ENCODE assay signal across 21 mouse cellular contexts in genomic region chr17:89646000-89646399, GRCm38 (mm10).
DNase-seq lines count a peak whose midpoint lies in the region; ATAC-seq and TF ChIP-seq lines count a peak whose summit lies in the region.
"Had no signal": no experiment of that assay in that cellular context is flagged by ENCODE, and none has a peak within 500 bp of the region (broad histone marks: within the 10 kb centered on the region; RNA-seq: fewer than 3 reads in every experiment).

No protein-coding gene starts in this region.

- WGBS in kidney, embryonic 14.5 days = 61% methylated on average over 1 of the region's 1 CpGs
- 18% methylated on average over 1 of the region's 1 CpGs for WGBS in liver, adult 2 months
- 55% methylated on average over 1 of the region's 1 CpGs for WGBS in liver, embryonic 11.5 days

- H3K27me3 ChIP-seq in kidney, embryonic 14.5 days (ENCODE audit: control insufficient read depth, insufficient read depth, low read length) = no peaks in the 10 kb centered on the region
- no peaks in the 10 kb centered on the region for H3K27me3 ChIP-seq in liver, adult 2 months (ENCODE audit: control insufficient read depth, insufficient read depth, low read length)
- no peaks in the 10 kb centered on the region for H3K27me3 ChIP-seq in liver, embryonic 11.5 days (replicated peaks; ENCODE audit: control insufficient read depth, insufficient read depth, low read length)
- H3K27me3 ChIP-seq: forebrain, embryonic 13.5 days; hindbrain, embryonic 12.5 days; Patski had no signal

- no peak for TF ChIP-seq CTCF in liver, adult 2 months (IDR thresholded peaks at IDR 0.05; ENCODE audit: low read depth, low read length)
- TF ChIP-seq CTCF in gastrocnemius, adult 2 months (IDR thresholded peaks at IDR 0.05) = no peak

- no peak for TF ChIP-seq POLR2A in liver, adult 2 months (IDR thresholded peaks at IDR 0.05; ENCODE audit: extremely low read depth, insufficient read depth, low read length)

- no peak for ATAC-seq in kidney, embryonic 14.5 days (ENCODE audit: low FRiP score, low TSS enrichment)
- ATAC-seq in liver, embryonic 11.5 days (replicated peaks; ENCODE audit: low FRiP score) = no peak
- ATAC-seq: activated CD4-positive, CD25-positive, alpha-beta regulatory T cell, adult 4 months; forebrain, embryonic 13.5 days; forebrain, postnatal 0 days; Patski had no signal

- DNase-seq in kidney, adult 11 months = peak; percentile 67
- peak; percentile 94 for DNase-seq in liver, adult 2 months (ENCODE audit: extremely low read depth, low read depth, low spot score)
- no peak for DNase-seq in liver, embryonic 11.5 days (ENCODE audit: low spot score)
- peak; percentile 21 to 33 for DNase-seq in kidney, postnatal 25 days
- DNase-seq in urinary bladder, postnatal 25 days (ENCODE audit: low spot score) = no peak
- no peak for DNase-seq in gastrocnemius, adult 2 months
- DNase-seq: adrenal gland, postnatal 25 days; cerebellum, adult 18-20 months; cerebellum, adult 9-11 months; forebrain, postnatal 0 days; gastrocnemius, postnatal 25 days; heart, adult 11 months; heart, postnatal 10 days; heart, postnatal 4 days had no signal

- H3K9me3 ChIP-seq in kidney, embryonic 14.5 days (ENCODE audit: control insufficient read depth, low read length) = no peaks in the 10 kb centered on the region
- H3K9me3 ChIP-seq in liver, embryonic 11.5 days (ENCODE audit: control insufficient read depth, low read length) = no peaks in the 10 kb centered on the region
- H3K9me3 ChIP-seq: embryonic facial prominence, embryonic 10.5 days; forebrain, embryonic 13.5 days; heart, embryonic 10.5 days; hindbrain, embryonic 12.5 days had no signal

- H3K9ac ChIP-seq in kidney, embryonic 14.5 days (ENCODE audit: low read depth, low read length) = no peak overlapping the region
- H3K9ac ChIP-seq in liver, adult 2 months (ENCODE audit: low read depth, low read length) = no peak overlapping the region
- H3K9ac ChIP-seq in liver, embryonic 11.5 days (ENCODE audit: low read depth, low read length) = no peak overlapping the region
- H3K9ac ChIP-seq: forebrain, embryonic 13.5 days; forebrain, postnatal 0 days; hindbrain, embryonic 12.5 days had no signal

- no peak overlapping the region for H3K27ac ChIP-seq in kidney, embryonic 14.5 days (ENCODE audit: low read depth, low read length)
- no peak overlapping the region for H3K27ac ChIP-seq in liver, adult 2 months (replicated peaks; ENCODE audit: insufficient read depth, low read depth, low read length)
- no peak overlapping the region for H3K27ac ChIP-seq in liver, embryonic 11.5 days (ENCODE audit: low read depth, low read length)
- H3K27ac ChIP-seq in gastrocnemius, adult 2 months = no peak overlapping the region
- H3K27ac ChIP-seq: embryonic facial prominence, embryonic 10.5 days; forebrain, embryonic 13.5 days; heart, embryonic 10.5 days; hindbrain, embryonic 12.5 days had no signal

- H3K79me2 ChIP-seq in liver, adult 2 months (ENCODE audit: control insufficient read depth, insufficient read depth, low read length) = no peaks in the 10 kb centered on the region

- H3K4me2 ChIP-seq in kidney, embryonic 14.5 days (replicated peaks; ENCODE audit: low read depth, low read length) = no peak overlapping the region
- H3K4me2 ChIP-seq in liver, embryonic 11.5 days = no peak overlapping the region
- H3K4me2 ChIP-seq: forebrain, embryonic 13.5 days; hindbrain, embryonic 12.5 days had no signal

- H3K4me3 ChIP-seq in kidney, embryonic 14.5 days (ENCODE audit: low read length) = no peak overlapping the region
- H3K4me3 ChIP-seq in liver, adult 2 months (ENCODE audit: insufficient read depth, low read depth, low read length) = no peak overlapping the region
- H3K4me3 ChIP-seq in liver, embryonic 11.5 days (ENCODE audit: low read depth, low read length) = no peak overlapping the region
- H3K4me3 ChIP-seq in gastrocnemius, adult 2 months = no peak overlapping the region
- H3K4me3 ChIP-seq: embryonic facial prominence, embryonic 10.5 days; forebrain, embryonic 13.5 days; heart, embryonic 10.5 days; hindbrain, embryonic 12.5 days had no signal

- intact Hi-C loops in gastrocnemius, adult 2 months (cut with DNase I) = no loop called here

- no peaks in the 10 kb centered on the region for H3K36me3 ChIP-seq in kidney, embryonic 14.5 days (ENCODE audit: control insufficient read depth, insufficient read depth, low read length)
- no peaks in the 10 kb centered on the region for H3K36me3 ChIP-seq in liver, adult 2 months (ENCODE audit: control insufficient read depth, insufficient read depth, low read length)
- no peaks in the 10 kb centered on the region for H3K36me3 ChIP-seq in liver, embryonic 11.5 days (ENCODE audit: control insufficient read depth, insufficient read depth, low read length)
- H3K36me3 ChIP-seq: embryonic facial prominence, embryonic 10.5 days; heart, embryonic 10.5 days; hindbrain, embryonic 12.5 days had no signal

- H3K4me1 ChIP-seq in kidney, embryonic 14.5 days (ENCODE audit: control insufficient read depth, insufficient read depth, low read length) = no peaks in the 10 kb centered on the region
- H3K4me1 ChIP-seq in liver, adult 2 months (ENCODE audit: control insufficient read depth, insufficient read depth, low read length) = no peaks in the 10 kb centered on the region; the same call in 1 of the 2 replicates
- no peaks in the 10 kb centered on the region for H3K4me1 ChIP-seq in liver, embryonic 11.5 days (replicated peaks; ENCODE audit: control insufficient read depth, insufficient read depth, low read length)
- H3K4me1 ChIP-seq: embryonic facial prominence, embryonic 10.5 days; forebrain, embryonic 13.5 days; heart, embryonic 10.5 days; hindbrain, embryonic 12.5 days had no signal

Comparison
In these comparisons a context has a peak if more than half of its experiments do, and no peak if none do; other contexts are left out.
1. DNase-seq: peak in kidney, adult 11 months (single experiment), liver, adult 2 months (single experiment) and kidney, postnatal 25 days (2 of 2); none in liver, embryonic 11.5 days (single experiment), urinary bladder, postnatal 25 days (single experiment) and gastrocnemius, adult 2 months (single experiment).